Mouse (Mus musculus): ENCODE measurements around the gene Fam25c. TPM values are rescaled to one million over a fixed set of nuclear protein-coding genes. Genes with fewer than 3 reads are reported as not detected.

Fam25c gene
- total and polyA plus RNA-seq, 3 experiments, result not detected

DNA sequence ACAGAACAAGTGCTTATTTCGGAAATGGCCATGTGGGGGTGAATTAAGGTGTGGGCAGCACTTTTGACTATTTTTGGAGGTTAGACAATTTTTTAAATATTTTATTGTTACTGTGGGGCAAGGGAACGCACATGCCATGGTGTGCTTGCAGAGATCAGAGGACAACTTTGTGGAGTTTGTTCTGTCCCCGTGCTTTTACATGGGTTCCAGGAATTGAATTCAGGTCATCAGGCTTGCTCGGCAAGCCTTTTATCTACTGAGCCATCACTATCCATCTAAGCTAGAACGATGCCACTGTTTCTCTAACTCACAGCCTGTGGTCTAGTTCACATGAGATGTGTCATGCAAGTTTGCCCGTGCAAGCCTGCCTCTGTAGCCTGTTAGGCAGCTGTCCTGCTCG, 6.9 kb downstream of the Fam25c start:
- Histone ChIP-seq H3K79me2 (ENCODE audit: control insufficient read depth, insufficient read depth, low read length, poor library complexity) (no peaks in the 10 kb centered on the region), H3K36me3 (ENCODE audit: control insufficient read depth in 1 of 2, insufficient read depth in 2 of 2, low read length in 2 of 2) (peaks cover 3 to 9% of the 10 kb centered on the region in 2 experiments)
- TF ChIP-seq UBTF (IDR thresholded peaks at IDR 0.05; ENCODE audit: borderline replicate concordance, insufficient read depth, low read depth, low read length), result no peak
- TF ChIP-seq SMC3 (IDR thresholded peaks at IDR 0.05; ENCODE audit: low read depth, low read length), result no peak
- no peak for TF ChIP-seq MXI1 (IDR thresholded peaks at IDR 0.05; ENCODE audit: low read depth, low read length)
- no peak for TF ChIP-seq MYC (IDR thresholded peaks at IDR 0.05; ENCODE audit: low read depth, low read length)
- no peak for TF ChIP-seq ZKSCAN1 (IDR thresholded peaks at IDR 0.05; ENCODE audit: low read depth, low read length)
- TF ChIP-seq JUND (IDR thresholded peaks at IDR 0.05; ENCODE audit: low read depth, low read length), result no peak
- TF ChIP-seq RAD21 (IDR thresholded peaks at IDR 0.05; ENCODE audit: low read depth, low read length), result no peak
- TF ChIP-seq MYB (IDR thresholded peaks at IDR 0.05; ENCODE audit: low read depth, low read length), result no peak
- TF ChIP-seq BHLHE40 (IDR thresholded peaks at IDR 0.05; ENCODE audit: borderline replicate concordance, low read depth, low read length), result no peak
- TF ChIP-seq CHD2 (IDR thresholded peaks at IDR 0.05; ENCODE audit: low read length), result no peak
- TF ChIP-seq MEF2A (IDR thresholded peaks at IDR 0.05; ENCODE audit: extremely low read depth, insufficient replicate concordance, low read depth, low read length, poor library complexity, severe bottlenecking), result no peak
- TF ChIP-seq KAT2A (conservative IDR thresholded peaks at IDR 0.05; ENCODE audit: low read depth, low read length), result no peak
- no peak for TF ChIP-seq HCFC1 (IDR thresholded peaks at IDR 0.05; ENCODE audit: low read depth, low read length)
- no peak for TF ChIP-seq CHD1 (IDR thresholded peaks at IDR 0.05; ENCODE audit: low read depth, low read length)
- no peak for TF ChIP-seq RCOR1 (IDR thresholded peaks at IDR 0.05; ENCODE audit: low read depth, low read length)
- no peak for TF ChIP-seq USF2 (IDR thresholded peaks at IDR 0.05; ENCODE audit: borderline replicate concordance in 1 of 2, insufficient read depth in 1 of 2, low read depth in 1 of 2, low read length in 2 of 2)

DNA sequence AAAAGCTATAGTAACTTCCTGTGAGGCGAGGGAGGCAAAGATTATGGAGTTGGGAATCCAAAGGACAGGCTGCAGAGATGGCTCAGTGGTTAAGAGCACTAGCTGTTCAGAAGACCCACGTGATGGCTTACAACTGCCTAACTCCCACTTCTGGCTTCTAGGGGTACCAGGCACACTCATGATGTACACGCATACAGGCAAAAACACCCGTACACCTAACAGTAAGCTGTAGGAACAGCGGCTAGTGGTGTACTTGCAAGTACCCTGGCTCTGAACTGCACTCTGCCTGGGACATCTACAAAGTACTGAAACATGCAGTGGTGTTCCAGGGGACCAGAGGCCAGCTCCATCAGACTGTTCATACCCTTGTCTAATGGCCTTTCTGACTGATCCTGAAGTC, 8.1 kb downstream of the Fam25c start:
- no peak for TF ChIP-seq HCFC1 (IDR thresholded peaks at IDR 0.05; ENCODE audit: low read depth, low read length)
- no peak for TF ChIP-seq NRF1 (IDR thresholded peaks at IDR 0.05; ENCODE audit: insufficient read depth, low read depth, low read length, poor library complexity, severe bottlenecking)
- no peak for TF ChIP-seq USF1 (IDR thresholded peaks at IDR 0.05; ENCODE audit: low read depth, low read length)
- no peak for TF ChIP-seq ZC3H11A (IDR thresholded peaks at IDR 0.05; ENCODE audit: low read depth, low read length)
- TF ChIP-seq TBP (IDR thresholded peaks at IDR 0.05; ENCODE audit: low read depth, low read length), result no peak
- TF ChIP-seq TCF12 (IDR thresholded peaks at IDR 0.05; ENCODE audit: low read depth, low read length), result no peak
- no peak for TF ChIP-seq RAD21 (IDR thresholded peaks at IDR 0.05; ENCODE audit: low read depth, low read length)
- TF ChIP-seq ELF1 (IDR thresholded peaks at IDR 0.05; ENCODE audit: low read depth, low read length), result no peak
- TF ChIP-seq RCOR1 (IDR thresholded peaks at IDR 0.05; ENCODE audit: low read depth, low read length), result no peak
- TF ChIP-seq SIN3A (IDR thresholded peaks at IDR 0.05; ENCODE audit: low read length), result no peak
- TF ChIP-seq UBTF (IDR thresholded peaks at IDR 0.05; ENCODE audit: borderline replicate concordance, insufficient read depth, low read depth, low read length), result no peak
- no peak for TF ChIP-seq ZKSCAN1 (IDR thresholded peaks at IDR 0.05; ENCODE audit: low read depth, low read length)
- no peak for TF ChIP-seq TAL1 (IDR thresholded peaks at IDR 0.05; ENCODE audit: low read length)
- TF ChIP-seq E2F4 (IDR thresholded peaks at IDR 0.05; ENCODE audit: borderline replicate concordance, low read depth, low read length), result no peak
- no peak for TF ChIP-seq SMC3 (IDR thresholded peaks at IDR 0.05; ENCODE audit: low read depth, low read length)
- TF ChIP-seq ZMIZ1 (IDR thresholded peaks at IDR 0.05; ENCODE audit: low read depth, low read length), result no peak

More for the DNA sequence above, 6.9 kb downstream of the Fam25c start:
- Histone ChIP-seq H3K27ac (ENCODE audit: control insufficient read depth, low read depth, low read length) (no peak overlapping the region), H3K27me3 (ENCODE audit: control insufficient read depth in 1 of 2, insufficient read depth in 2 of 2, low read length in 2 of 2) (no peaks in the 10 kb centered on the region), H3K4me3 (ENCODE audit: control insufficient read depth in 1 of 2, insufficient read depth in 1 of 2, low read depth in 2 of 2, low read length in 2 of 2) (no peak overlapping the region), H3K4me1 (ENCODE audit: control insufficient read depth in 1 of 2, insufficient read depth in 2 of 2, low read length in 2 of 2) (peaks cover 6 to 8% of the 10 kb centered on the region in 2 experiments), H3K9me3 (replicated peaks; ENCODE audit: insufficient read depth, low read length) (no peaks in the 10 kb centered on the region), H3K9ac (ENCODE audit: control insufficient read depth, low read depth, low read length, poor library complexity, severe bottlenecking) (no peak overlapping the region)
- DNase-seq (ENCODE audit: low read depth, low spot score), result no peak

More for the DNA sequence above, 8.1 kb downstream of the Fam25c start:
- H3K9me3 ChIP-seq (replicated peaks; ENCODE audit: insufficient read depth, low read length), result no peaks in the 10 kb centered on the region
- H3K36me3 ChIP-seq (ENCODE audit: control insufficient read depth in 1 of 2, insufficient read depth in 2 of 2, low read length in 2 of 2), result peaks cover 3 to 19% of the 10 kb centered on the region in 2 experiments
- H3K79me2 ChIP-seq (ENCODE audit: control insufficient read depth, insufficient read depth, low read length, poor library complexity), result no peaks in the 10 kb centered on the region
- H3K27ac ChIP-seq (ENCODE audit: control insufficient read depth, low read depth, low read length), result no peak overlapping the region
- no peaks in the 10 kb centered on the region for H3K27me3 ChIP-seq (ENCODE audit: control insufficient read depth in 1 of 2, insufficient read depth in 2 of 2, low read length in 2 of 2)
- no peak overlapping the region for H3K4me3 ChIP-seq (ENCODE audit: control insufficient read depth in 1 of 2, insufficient read depth in 1 of 2, low read depth in 2 of 2, low read length in 2 of 2)
- H3K9ac ChIP-seq (ENCODE audit: control insufficient read depth, low read depth, low read length, poor library complexity, severe bottlenecking), result no peak overlapping the region
- H3K4me1 ChIP-seq (ENCODE audit: control insufficient read depth in 1 of 2, insufficient read depth in 2 of 2, low read length in 2 of 2), result peaks cover 12 to 13% of the 10 kb centered on the region in 2 experiments
- no peak for DNase-seq (ENCODE audit: low read depth, low spot score)

Data from MEL (cell line).